Mouse (Mus musculus) hindbrain, embryonic 15.5 days (tissue): Measurements from ENCODE around the gene Dact3. TPM values are rescaled to one million over a fixed set of nuclear protein-coding genes. Genes with fewer than 3 reads are reported as not detected.

Experiments
- ATAC-seq: fragments of 200-750 bp; cut with Nextera tagmentation; 2 replicates; pipeline ENCODE4 v1.8.0; 2017; ENCODE audit warnings: low read depth, moderate number of reproducible peaks, moderate TSS enrichment; ENCODE audit not compliant: low FRiP score
- H3K27ac ChIP-seq: fragments of 300-500 bp; sonication (generic); replicated peaks from 2 replicates; pipeline ENCODE4 v1.5.1; 2015; ENCODE audit warnings: mild to moderate bottlenecking, inconsistent platforms
- H3K27me3 ChIP-seq: fragments of 300-500 bp; sonication (generic); 2 replicates; pipeline ENCODE4 v1.6.1; 2015; ENCODE audit warnings: control low read depth, inconsistent platforms
- H3K36me3 ChIP-seq: fragments of 300-500 bp; sonication (generic); 2 replicates; pipeline ENCODE4 v1.6.1; 2015; ENCODE audit warnings: control low read depth, inconsistent platforms
- H3K4me1 ChIP-seq: fragments of 300-500 bp; sonication (generic); replicated peaks from 2 replicates; pipeline ENCODE4 v1.6.1; 2015; ENCODE audit warnings: control low read depth, inconsistent platforms
- H3K4me2 ChIP-seq: fragments of 300-500 bp; sonication (generic); 2 replicates; pipeline ENCODE4 v1.6.1; 2015; ENCODE audit warnings: moderate library complexity, mild to moderate bottlenecking, inconsistent platforms
- H3K4me3 ChIP-seq: fragments of 300-500 bp; sonication (generic); 2 replicates; pipeline ENCODE4 v1.5.1; 2015; ENCODE audit warnings: mild to moderate bottlenecking, inconsistent platforms
- H3K9ac ChIP-seq: fragments of 300-500 bp; sonication (generic); 2 replicates; pipeline ENCODE4 v1.6.1; 2015; ENCODE audit warnings: inconsistent platforms
- H3K9me3 ChIP-seq: fragments of 300-500 bp; sonication (generic); 2 replicates; pipeline ENCODE4 v1.6.1; 2016; ENCODE audit warnings: control low read depth, inconsistent platforms
- WGBS: fragments of 180-500 bp; shearing (Covaris S2); methylation state at CpG from one replicate; pipeline ENCODE4 v1.1.7; 2015; 5-methylcytosine and 5-hydroxymethylcytosine counted together
- polyA plus RNA-seq: library from polyadenylated mRNA; unstranded; fragments of >200 nt; fragmentation: Nextera tagmentation; extraction: Ambion mirVana; gene quantifications from 2 replicates; pipeline ENCODE4 v1.2.1, GENCODE M21; 2015

Gene Dact3
- polyA plus RNA-seq: 5.1 and 5.6 TPM in 2 replicates

- 0% methylated on average over 1 of the region's 1 CpGs for WGBS
- Histone ChIP-seq H3K9me3 (no peaks in the 10 kb centered on the region), H3K27ac (peak within 1 kb of the TSS; percentile 87), H3K36me3 (no peaks in the 10 kb centered on the region), H3K27me3 (no peaks in the 10 kb centered on the region), H3K4me2 (peak within 1 kb of the TSS; percentile 80), H3K4me1 (peaks cover 34% of the 10 kb centered on the region), H3K9ac (peak within 1 kb of the TSS; percentile 80), H3K4me3 (peak within 1 kb of the TSS; percentile 74)
- no peak for ATAC-seq
These were observed at the start of gene Dact3 for GRCm38 (mm10) chr7:16875310-16875325. Gene Dact3, plus strand, starts transcription at chr7:16875317.

GRCm38 (mm10) chr7:16825785-16826184 lies 49.3 kb upstream of the Dact3 start:
- no peak overlapping the region for H3K4me3 ChIP-seq
- H3K9me3 ChIP-seq: no peaks in the 10 kb centered on the region
- H3K9ac ChIP-seq: no peak overlapping the region
- no peaks in the 10 kb centered on the region for H3K27me3 ChIP-seq
- no peak overlapping the region for H3K27ac ChIP-seq
- 79% methylated on average over 10 of the region's 10 CpGs for WGBS
- no peak overlapping the region for H3K4me2 ChIP-seq
- no peak for ATAC-seq
- H3K4me1 ChIP-seq: peaks cover 13% of the 10 kb centered on the region
- H3K36me3 ChIP-seq: peaks cover 62% of the 10 kb centered on the region

GRCm38 (mm10) chr7:16826571-16826970 lies 48.5 kb upstream of the Dact3 start:
- H3K27me3 ChIP-seq: no peaks in the 10 kb centered on the region

GRCm38 (mm10) chr7:16827274-16827673 lies 47.8 kb upstream of the Dact3 start:
- 81% methylated on average over 4 of the region's 4 CpGs for WGBS
- Histone ChIP-seq H3K27me3 (no peaks in the 10 kb centered on the region), H3K4me3 (no peak overlapping the region), H3K4me2 (no peak overlapping the region), H3K36me3 (peaks cover 76% of the 10 kb centered on the region), H3K4me1 (no peaks in the 10 kb centered on the region; the same call in 1 of the 2 replicates), H3K9me3 (no peaks in the 10 kb centered on the region), H3K27ac (no peak overlapping the region), H3K9ac (no peak overlapping the region)
- no peak for ATAC-seq

More at GRCm38 (mm10) chr7:16826571-16826970, 48.5 kb upstream of the Dact3 start:
- H3K9me3 ChIP-seq: no peaks in the 10 kb centered on the region
- no peak overlapping the region for H3K9ac ChIP-seq
- 81% methylated on average over 5 of the region's 5 CpGs for WGBS
- no peak overlapping the region for H3K4me2 ChIP-seq
- no peak overlapping the region for H3K4me3 ChIP-seq
- no peak overlapping the region for H3K27ac ChIP-seq
- no peak for ATAC-seq
- H3K36me3 ChIP-seq: peaks cover 70% of the 10 kb centered on the region
- peaks cover 5% of the 10 kb centered on the region for H3K4me1 ChIP-seq

GRCm38 (mm10) chr7:16830449-16830848 lies 44.7 kb upstream of the Dact3 start:
- no peak overlapping the region for H3K4me2 ChIP-seq
- no peak overlapping the region for H3K9ac ChIP-seq
- 84% methylated on average over 9 of the region's 9 CpGs for WGBS
- no peak for ATAC-seq
- H3K4me1 ChIP-seq: no peaks in the 10 kb centered on the region
- H3K27me3 ChIP-seq: no peaks in the 10 kb centered on the region
- peaks cover 90% of the 10 kb centered on the region for H3K36me3 ChIP-seq
- no peak overlapping the region for H3K27ac ChIP-seq
- no peak overlapping the region for H3K4me3 ChIP-seq
- no peaks in the 10 kb centered on the region for H3K9me3 ChIP-seq

- no peak overlapping the region for H3K4me2 ChIP-seq
These were observed 37.0 kb upstream of the Dact3 start for GRCm38 (mm10) chr7:16837916-16838803.

GRCm38 (mm10) chr7:16838804-16839426 lies 36.2 kb upstream of the Dact3 start:
- H3K27ac ChIP-seq: no peak overlapping the region
- H3K9ac ChIP-seq: no peak overlapping the region
- peaks cover 58% of the 10 kb centered on the region for H3K36me3 ChIP-seq
- WGBS: 94% methylated on average over 6 of the region's 6 CpGs
- no peaks in the 10 kb centered on the region for H3K27me3 ChIP-seq
- no peak overlapping the region for H3K4me3 ChIP-seq
- peaks cover 15% of the 10 kb centered on the region for H3K4me1 ChIP-seq
- no peak for ATAC-seq
- no peak overlapping the region for H3K4me2 ChIP-seq
- no peaks in the 10 kb centered on the region for H3K9me3 ChIP-seq

More at GRCm38 (mm10) chr7:16837916-16838803, 37.0 kb upstream of the Dact3 start:
- H3K36me3 ChIP-seq: peaks cover 66% of the 10 kb centered on the region
- WGBS: 94% methylated on average over 18 of the region's 18 CpGs
- no peaks in the 10 kb centered on the region for H3K27me3 ChIP-seq
- no peaks in the 10 kb centered on the region for H3K9me3 ChIP-seq
- H3K9ac ChIP-seq: no peak overlapping the region
- peaks cover 8% of the 10 kb centered on the region for H3K4me1 ChIP-seq
- H3K4me3 ChIP-seq: no peak overlapping the region
- ATAC-seq: no peak
- H3K27ac ChIP-seq: no peak overlapping the region

GRCm38 (mm10) chr7:16839427-16840108 lies 35.5 kb upstream of the Dact3 start:
- ATAC-seq: no peak
- H3K36me3 ChIP-seq: peaks cover 52% of the 10 kb centered on the region
- 95% methylated on average over 12 of the region's 12 CpGs for WGBS

GRCm38 (mm10) chr7:16840109-16840491 lies 35.0 kb upstream of the Dact3 start:
- Histone ChIP-seq H3K4me1 (peaks cover 25% of the 10 kb centered on the region), H3K4me2 (no peak overlapping the region), H3K9me3 (no peaks in the 10 kb centered on the region), H3K4me3 (no peak overlapping the region), H3K36me3 (peaks cover 46% of the 10 kb centered on the region), H3K9ac (no peak overlapping the region), H3K27me3 (no peaks in the 10 kb centered on the region), H3K27ac (no peak overlapping the region)
- ATAC-seq: no peak
- 82% methylated on average over 2 of the region's 2 CpGs for WGBS

More at GRCm38 (mm10) chr7:16839427-16840108, 35.5 kb upstream of the Dact3 start:
- Histone ChIP-seq H3K4me2 (no peak overlapping the region), H3K9ac (no peak overlapping the region), H3K4me1 (peaks cover 22% of the 10 kb centered on the region), H3K4me3 (no peak overlapping the region), H3K9me3 (no peaks in the 10 kb centered on the region), H3K27ac (no peak overlapping the region), H3K27me3 (no peaks in the 10 kb centered on the region)

GRCm38 (mm10) chr7:16841078-16841477 lies 34.0 kb upstream of the Dact3 start:
- Histone ChIP-seq H3K27ac (peak overlapping the region; percentile 39), H3K9me3 (no peaks in the 10 kb centered on the region), H3K4me1 (peaks cover 32% of the 10 kb centered on the region), H3K36me3 (peaks cover 46% of the 10 kb centered on the region), H3K27me3 (no peaks in the 10 kb centered on the region), H3K4me3 (no peak overlapping the region), H3K4me2 (no peak overlapping the region), H3K9ac (no peak overlapping the region)
- 79% methylated on average over 4 of the region's 4 CpGs for WGBS
- ATAC-seq: no peak

GRCm38 (mm10) chr7:16841561-16842560 lies 33.3 kb upstream of the Dact3 start:
- Histone ChIP-seq H3K9me3 (no peaks in the 10 kb centered on the region), H3K4me1 (peaks cover 32% of the 10 kb centered on the region), H3K9ac (no peak overlapping the region), H3K4me2 (peak overlapping the region; percentile 82), H3K27me3 (no peaks in the 10 kb centered on the region), H3K36me3 (peaks cover 43% of the 10 kb centered on the region), H3K4me3 (peak overlapping the region; percentile 56), H3K27ac (peak overlapping the region; percentile 69)
- 0 out of 2 replicates have a peak, but pooled peaks have one; percentile 4 for ATAC-seq
- 44% methylated on average over 11 of the region's 11 CpGs for WGBS
